Mouse (Mus musculus): Measurements from ENCODE around the gene 1110008P14Rik.

The 1110008P14Rik gene

GRCm38 (mm10) chr2:32341634-32341939 lies 40.2 kb downstream of the 1110008P14Rik start:
- no peak for DNase-seq

- no peak for DNase-seq
Measured at GRCm38 (mm10) chr2:32340836-32341633, 40.7 kb downstream of the 1110008P14Rik start.

GRCm38 (mm10) chr2:32339912-32340642 lies 41.7 kb downstream of the 1110008P14Rik start:
- no peak for DNase-seq

- DNase-seq, result no peak
Measured at GRCm38 (mm10) chr2:32335888-32336287, 45.9 kb downstream of the 1110008P14Rik start.

GRCm38 (mm10) chr2:32332159-32332558 lies 49.6 kb downstream of the 1110008P14Rik start:
- DNase-seq, result no peak

GRCm38 (mm10) chr2:32329531-32329930 lies 52.2 kb downstream of the 1110008P14Rik start:
- no peak for DNase-seq

- no peak for DNase-seq
Measured at GRCm38 (mm10) chr2:32328911-32329460, 52.8 kb downstream of the 1110008P14Rik start.

- no peak for DNase-seq
Measured at GRCm38 (mm10) chr2:32327200-32327599, 54.5 kb downstream of the 1110008P14Rik start.

Data from lung, postnatal 10 days (tissue).